In the genomic region with DNA sequence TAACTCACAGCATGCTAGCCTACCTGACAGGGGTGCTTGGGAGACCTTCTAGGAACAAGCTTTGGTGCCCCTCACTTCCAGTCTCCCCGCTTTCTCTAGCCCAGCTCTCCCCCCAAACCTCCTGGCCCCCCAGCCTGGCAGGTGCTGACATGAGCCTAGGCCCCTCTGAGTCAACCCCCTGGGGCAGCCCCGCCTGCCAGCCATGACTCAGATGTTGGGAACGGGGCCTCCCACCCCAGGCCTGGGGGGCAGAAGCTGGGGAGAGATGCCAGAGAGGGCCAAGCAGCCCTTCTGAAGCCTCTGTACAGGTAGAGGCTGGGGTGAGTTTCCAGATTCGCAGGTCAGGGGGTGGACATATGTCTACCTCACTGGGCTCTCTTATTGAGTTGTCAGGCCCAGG, we compare ENCODE assay signal across 20 mouse cellular contexts. TPM values are rescaled to one million over a fixed set of nuclear protein-coding genes. Genes with fewer than 3 reads are reported as not detected.
DNase-seq lines count a peak whose midpoint lies in the region; ATAC-seq and TF ChIP-seq lines count a peak whose summit lies in the region.
"Had no signal": no experiment of that assay in that cellular context is flagged by ENCODE, and none has a peak within 500 bp of the region (broad histone marks: within the 10 kb centered on the region; RNA-seq: fewer than 3 reads in every experiment).

No protein-coding gene starts in this region.

- CTCF ChIA-PET in Patski (lab: Charles Lee), result interaction anchor here (2.0 kb wide), 1 partner anchor 9 kb away, joined by 7 read pairs; no protein-coding TSS in a partner anchor

- H3K27ac ChIP-seq in limb, embryonic 10.5 days, result 0 out of 2 replicates have a peak overlapping the region, but pooled peaks have one; percentile 8
- H3K27ac ChIP-seq: hindbrain, postnatal 0 days; liver, embryonic 14.5 days; midbrain, embryonic 10.5 days; neural tube, embryonic 12.5 days had no signal

- POLR2A ChIA-PET in Patski (lab: Charles Lee), result no interaction called here

- peak; percentile 74 for DNase-seq in urinary bladder, postnatal 14 days (ENCODE audit: low spot score)
- no peak for DNase-seq in urinary bladder, postnatal 10 days (ENCODE audit: low spot score)
- no peak for DNase-seq in Patski (ENCODE audit: low read depth, low spot score)
- DNase-seq in limb, embryonic 10.5 days (ENCODE audit: low spot score), result no peak
- DNase-seq in embryo, embryonic 10.5 days (ENCODE audit: low spot score), result no peak
- DNase-seq: adrenal gland, postnatal 25 days; thymus, postnatal 25 days had no signal

- peaks cover 22% of the 10 kb centered on the region for H3K4me1 ChIP-seq in limb, embryonic 10.5 days
- H3K4me1 ChIP-seq: heart, embryonic 12.5 days; neural tube, embryonic 12.5 days had no signal

- TF ChIP-seq CTCF in Patski (IDR thresholded peaks at IDR 0.05), result no peak

- no peaks in the 10 kb centered on the region for H3K36me3 ChIP-seq in limb, embryonic 10.5 days
- H3K36me3 ChIP-seq: heart, embryonic 12.5 days; midbrain, embryonic 10.5 days; neural tube, embryonic 12.5 days had no signal

- no peak overlapping the region for H3K4me3 ChIP-seq in limb, embryonic 10.5 days
- H3K4me3 ChIP-seq: erythroblast, embryonic 14.5 days; heart, embryonic 12.5 days; midbrain, embryonic 10.5 days; neural tube, embryonic 12.5 days had no signal

- WGBS in limb, embryonic 10.5 days, result 77% methylated on average over 4 of the region's 4 CpGs

- peak; percentile 36 for ATAC-seq in Patski
- no peak for ATAC-seq in megakaryocyte-erythroid progenitor cell, adult 5-6 weeks (replicated peaks; ENCODE audit: low FRiP score, low TSS enrichment, poor library complexity, severe bottlenecking)
- no peak for ATAC-seq in activated CD4-positive, CD25-positive, alpha-beta regulatory T cell, adult 4 months
- ATAC-seq: forebrain, embryonic 14.5 days; hindbrain, postnatal 0 days had no signal

- H3K9me3 ChIP-seq in limb, embryonic 10.5 days (replicated peaks), result no peaks in the 10 kb centered on the region
- H3K9me3 ChIP-seq: midbrain, embryonic 10.5 days; neural tube, embryonic 12.5 days had no signal

- H3K27me3 ChIP-seq in Patski, result no peaks in the 10 kb centered on the region
- H3K27me3 ChIP-seq in limb, embryonic 10.5 days (ENCODE audit: low read depth, poor library complexity, severe bottlenecking), result peaks cover 51% of the 10 kb centered on the region

- in situ Hi-C loops in Patski (cut with MboI; ENCODE audit: low pct_unique_long_range_greater_than_20kb), result no loop called here

RNA-seq across cellular contexts. Expression of a gene that starts 0.9 kb away (rescaled TPM):
- 2.2 TPM for polyA plus RNA-seq in Patski (2021)
- 6.0 and 8.2 TPM in 2 replicates for polyA plus RNA-seq in limb, embryonic 10.5 days (2016; fragmentation: Nextera tagmentation; extraction: Ambion mirVana)
- total RNA-seq in megakaryocyte-erythroid progenitor cell, adult 5-6 weeks (2014; fragmentation: Nextera tagmentation), result 0.17 and 11.2 TPM in 2 replicates
- 2.8 TPM in 1 of 2 replicates, not detected in the other for total RNA-seq in megakaryocyte-erythroid progenitor cell, adult 5-6 weeks (2017)
- 100 to 1,000 TPM; 365 to 380 TPM for polyA plus RNA-seq in activated CD4-positive, CD25-positive, alpha-beta regulatory T cell, adult 4 months (2017; shearing (Covaris generic))
- total RNA-seq: layer of hippocampus, postnatal 25 days had no signal
- polyA plus RNA-seq: forebrain, embryonic 14.5 days had no signal

RNA-seq across cellular contexts. Expression of a gene that starts 18.0 kb away (rescaled TPM):
- polyA plus RNA-seq in Patski (2021), result 2.2 TPM
- 26.2 and 30.7 TPM in 2 replicates for polyA plus RNA-seq in limb, embryonic 10.5 days (2016; fragmentation: Nextera tagmentation; extraction: Ambion mirVana)
- 0.20 and 0.70 TPM in 2 replicates for total RNA-seq in megakaryocyte-erythroid progenitor cell, adult 5-6 weeks (2014; fragmentation: Nextera tagmentation)
- total RNA-seq in megakaryocyte-erythroid progenitor cell, adult 5-6 weeks (2017), result not detected in 2 replicates
- 10 to 100 TPM in 1 of 2 experiments, 1 to 10 TPM in 1; 6.4 to 11.9 TPM for polyA plus RNA-seq in activated CD4-positive, CD25-positive, alpha-beta regulatory T cell, adult 4 months (2017; shearing (Covaris generic))

RNA-seq across cellular contexts. Expression of a gene that starts 21.5 kb away (rescaled TPM):
- polyA plus RNA-seq in Patski (2021), result 7.6 TPM
- polyA plus RNA-seq in limb, embryonic 10.5 days (2016; fragmentation: Nextera tagmentation; extraction: Ambion mirVana), result 2.3 TPM in 2 replicates
- total RNA-seq in megakaryocyte-erythroid progenitor cell, adult 5-6 weeks (2014; fragmentation: Nextera tagmentation), result 14.0 and 24.8 TPM in 2 replicates
- 7.1 and 13.0 TPM in 2 replicates for total RNA-seq in megakaryocyte-erythroid progenitor cell, adult 5-6 weeks (2017)
- 100 to 1,000 TPM; 163 to 179 TPM for polyA plus RNA-seq in activated CD4-positive, CD25-positive, alpha-beta regulatory T cell, adult 4 months (2017; shearing (Covaris generic))

RNA-seq across cellular contexts. Expression of a gene that starts 38.7 kb away (rescaled TPM):
- 0.09 TPM for polyA plus RNA-seq in Patski (2021)
- polyA plus RNA-seq in limb, embryonic 10.5 days (2016; fragmentation: Nextera tagmentation; extraction: Ambion mirVana), result 0.64 and 0.67 TPM in 2 replicates
- total RNA-seq in megakaryocyte-erythroid progenitor cell, adult 5-6 weeks (2014; fragmentation: Nextera tagmentation), result not detected in 2 replicates
- not detected in 2 replicates for total RNA-seq in megakaryocyte-erythroid progenitor cell, adult 5-6 weeks (2017)
- not detected for polyA plus RNA-seq in activated CD4-positive, CD25-positive, alpha-beta regulatory T cell, adult 4 months (2017; shearing (Covaris generic))
- total RNA-seq: gastrocnemius, postnatal 4 days; layer of hippocampus, postnatal 25 days; left cerebral cortex, postnatal 25 days had no signal
- polyA plus RNA-seq: cortical plate, adult 2 months; erythroblast, embryonic 14.5 days; forebrain, embryonic 14.5 days; neural tube, embryonic 12.5 days had no signal

RNA-seq across cellular contexts. Expression of a gene that starts 43.3 kb away (rescaled TPM):
- polyA plus RNA-seq in Patski (2021), result 96.0 TPM
- 85.6 and 95.2 TPM in 2 replicates for polyA plus RNA-seq in limb, embryonic 10.5 days (2016; fragmentation: Nextera tagmentation; extraction: Ambion mirVana)
- 59.0 and 64.0 TPM in 2 replicates for total RNA-seq in megakaryocyte-erythroid progenitor cell, adult 5-6 weeks (2014; fragmentation: Nextera tagmentation)
- total RNA-seq in megakaryocyte-erythroid progenitor cell, adult 5-6 weeks (2017), result 14.0 and 21.1 TPM in 2 replicates
- polyA plus RNA-seq in activated CD4-positive, CD25-positive, alpha-beta regulatory T cell, adult 4 months (2017; shearing (Covaris generic)), result 1 to 10 TPM; 5.2 to 5.3 TPM

Comparison
In these comparisons a context has a peak if more than half of its experiments do, and no peak if none do; other contexts are left out.
1. RNA of a gene that starts 0.9 kb away (polyA plus RNA-seq): 365 to 380 TPM in activated CD4-positive, CD25-positive, alpha-beta regulatory T cell, adult 4 months; 6.0 to 8.2 TPM in limb, embryonic 10.5 days and 2.2 TPM in Patski (single experiment); every median in the first group is over 10 times any median in the second.
2. RNA of a gene that starts 21.5 kb away (polyA plus RNA-seq): 163 to 179 TPM in activated CD4-positive, CD25-positive, alpha-beta regulatory T cell, adult 4 months; 7.6 TPM in Patski (single experiment) and 2.3 TPM in limb, embryonic 10.5 days; every median in the first group is over 10 times any median in the second.